Mouse (Mus musculus) limb, embryonic 13.5 days (tissue): Measurements from ENCODE around the gene Pnrc1. TPM values are rescaled to one million over a fixed set of nuclear protein-coding genes. Genes with fewer than 3 reads are reported as not detected.

Experiments
- polyA plus RNA-seq: library from polyadenylated mRNA; unstranded; fragments of >200 nt; fragmentation: Nextera tagmentation; extraction: Ambion mirVana; gene quantifications from 2 replicates; pipeline ENCODE4 v1.2.1, GENCODE M21; 2015

Pnrc1 gene
- polyA plus RNA-seq, 1 experiment from 2014 or later: 97.7 TPM

Other genes starting within 250 kb of the Pnrc1 start
- gene Gabrr2, start 227.2 kb downstream of the Pnrc1 start, polyA plus RNA-seq: 0.20 and 0.27 TPM in 2 replicates
- gene Gabrr1, start 157.6 kb downstream of the Pnrc1 start, polyA plus RNA-seq: not detected in 2 replicates
- gene Pm20d2, start 100.4 kb downstream of the Pnrc1 start, polyA plus RNA-seq: 0.88 and 1.5 TPM in 2 replicates
- gene Srsf12, start 81.2 kb downstream of the Pnrc1 start, polyA plus RNA-seq: 19.6 and 19.8 TPM in 2 replicates
- 27.0 and 29.9 TPM in 2 replicates for gene Rngtt, start 20.1 kb upstream of the Pnrc1 start, polyA plus RNA-seq